Mouse (Mus musculus): ENCODE measurements around the gene Ly6c1. TPM values are rescaled to one million over a fixed set of nuclear protein-coding genes. Genes with fewer than 3 reads are reported as not detected.
A peak's percentile ranks its signal among the peaks of the same experiment; 100 is the strongest.
"Not testable (repeated sequence)": the region's sequence is repeated elsewhere in the genome, so short reads cannot be mapped to it uniquely, and the experiment has no call there.

Ly6c1 gene
- polyA plus RNA-seq, 1 experiment from 2014 or later, result 10.5 TPM

GRCm38 (mm10) chr15:75050593-75050992 lies 2.0 kb upstream of the Ly6c1 start:
- H3K9me3 ChIP-seq (ENCODE audit: control insufficient read depth, low read depth, low read length); H3K4me3 ChIP-seq (ENCODE audit: low read depth, low read length); H3K4me2 ChIP-seq (replicated peaks; ENCODE audit: low read depth, low read length); H3K4me1 ChIP-seq (ENCODE audit: control insufficient read depth, insufficient read depth, low read length); H3K27me3 ChIP-seq (ENCODE audit: control insufficient read depth, insufficient read depth, low read length); ATAC-seq (ENCODE audit: insufficient number of reproducible peaks, insufficient read depth, low FRiP score, low read depth); H3K27ac ChIP-seq (ENCODE audit: low read length); H3K36me3 ChIP-seq (ENCODE audit: control insufficient read depth, insufficient read depth, low read length); H3K9ac ChIP-seq (replicated peaks; ENCODE audit: low read depth, low read length): not testable (repeated sequence)
- whole genome bisulfite sequencing, result 75% methylated on average over 1 of the region's 1 CpGs

- not testable (repeated sequence) for H3K4me2 ChIP-seq (replicated peaks; ENCODE audit: low read depth, low read length); H3K9me3 ChIP-seq (ENCODE audit: control insufficient read depth, low read depth, low read length); ATAC-seq (ENCODE audit: insufficient number of reproducible peaks, insufficient read depth, low FRiP score, low read depth); H3K4me1 ChIP-seq (ENCODE audit: control insufficient read depth, insufficient read depth, low read length); H3K27ac ChIP-seq (ENCODE audit: low read length); H3K9ac ChIP-seq (replicated peaks; ENCODE audit: low read depth, low read length); H3K36me3 ChIP-seq (ENCODE audit: control insufficient read depth, insufficient read depth, low read length); H3K4me3 ChIP-seq (ENCODE audit: low read depth, low read length); H3K27me3 ChIP-seq (ENCODE audit: control insufficient read depth, insufficient read depth, low read length)
- 79% methylated on average over 2 of the region's 2 CpGs for WGBS
Observed at GRCm38 (mm10) chr15:75049811-75050210, 1.2 kb upstream of the Ly6c1 start.

- not testable (repeated sequence) for H3K9me3 ChIP-seq (ENCODE audit: control insufficient read depth, low read depth, low read length); H3K9ac ChIP-seq (replicated peaks; ENCODE audit: low read depth, low read length); H3K27ac ChIP-seq (ENCODE audit: low read length); H3K36me3 ChIP-seq (ENCODE audit: control insufficient read depth, insufficient read depth, low read length); H3K4me3 ChIP-seq (ENCODE audit: low read depth, low read length); ATAC-seq (ENCODE audit: insufficient number of reproducible peaks, insufficient read depth, low FRiP score, low read depth); H3K27me3 ChIP-seq (ENCODE audit: control insufficient read depth, insufficient read depth, low read length); H3K4me2 ChIP-seq (replicated peaks; ENCODE audit: low read depth, low read length); H3K4me1 ChIP-seq (ENCODE audit: control insufficient read depth, insufficient read depth, low read length)
- 100% methylated on average over 1 of the region's 1 CpGs for WGBS
Observed at GRCm38 (mm10) chr15:75047970-75048320, 685 bp downstream of the Ly6c1 start.

GRCm38 (mm10) chr15:75047313-75047969 lies 1.2 kb downstream of the Ly6c1 start:
- ATAC-seq (ENCODE audit: insufficient number of reproducible peaks, insufficient read depth, low FRiP score, low read depth); H3K4me1 ChIP-seq (ENCODE audit: control insufficient read depth, insufficient read depth, low read length); H3K36me3 ChIP-seq (ENCODE audit: control insufficient read depth, insufficient read depth, low read length); H3K27me3 ChIP-seq (ENCODE audit: control insufficient read depth, insufficient read depth, low read length); H3K4me3 ChIP-seq (ENCODE audit: low read depth, low read length); H3K9me3 ChIP-seq (ENCODE audit: control insufficient read depth, low read depth, low read length); H3K9ac ChIP-seq (replicated peaks; ENCODE audit: low read depth, low read length); H3K4me2 ChIP-seq (replicated peaks; ENCODE audit: low read depth, low read length); H3K27ac ChIP-seq (ENCODE audit: low read length): not testable (repeated sequence)
- 64% methylated on average over 5 of the region's 7 CpGs for WGBS

DNA sequence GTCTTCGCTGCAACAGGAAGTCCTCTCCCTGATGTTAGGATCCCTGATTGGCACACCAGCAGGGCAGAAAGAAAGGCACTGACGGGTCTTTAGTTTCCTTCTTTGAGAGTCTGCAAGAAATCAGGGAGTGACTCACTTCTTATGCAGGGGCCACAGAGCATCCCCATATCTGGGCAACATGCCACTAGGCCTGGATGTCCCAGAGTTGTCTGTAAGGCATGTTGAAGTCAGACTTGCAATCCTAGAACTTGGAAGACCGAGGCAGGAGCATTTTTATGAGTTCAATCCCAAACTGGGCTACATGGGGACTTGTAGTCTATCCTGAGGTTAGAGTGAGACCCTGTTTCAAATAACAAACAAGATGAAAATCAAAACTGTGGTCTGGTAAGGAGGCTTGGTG lies 3.1 kb downstream of the Ly6c1 start:
- not testable (repeated sequence) for ATAC-seq (ENCODE audit: insufficient number of reproducible peaks, insufficient read depth, low FRiP score, low read depth); H3K4me2 ChIP-seq (replicated peaks; ENCODE audit: low read depth, low read length); H3K9me3 ChIP-seq (ENCODE audit: control insufficient read depth, low read depth, low read length); H3K27me3 ChIP-seq (ENCODE audit: control insufficient read depth, insufficient read depth, low read length); H3K36me3 ChIP-seq (ENCODE audit: control insufficient read depth, insufficient read depth, low read length); H3K4me3 ChIP-seq (ENCODE audit: low read depth, low read length); H3K27ac ChIP-seq (ENCODE audit: low read length); H3K4me1 ChIP-seq (ENCODE audit: control insufficient read depth, insufficient read depth, low read length); H3K9ac ChIP-seq (replicated peaks; ENCODE audit: low read depth, low read length)
- 83% methylated on average over 3 of the region's 3 CpGs for WGBS

GRCm38 (mm10) chr15:75021020-75021759 lies 27.4 kb downstream of the Ly6c1 start:
- H3K4me3 ChIP-seq (ENCODE audit: low read depth, low read length); H3K27me3 ChIP-seq (ENCODE audit: control insufficient read depth, insufficient read depth, low read length); ATAC-seq (ENCODE audit: insufficient number of reproducible peaks, insufficient read depth, low FRiP score, low read depth); H3K4me1 ChIP-seq (ENCODE audit: control insufficient read depth, insufficient read depth, low read length); H3K36me3 ChIP-seq (ENCODE audit: control insufficient read depth, insufficient read depth, low read length); H3K27ac ChIP-seq (ENCODE audit: low read length); H3K9ac ChIP-seq (replicated peaks; ENCODE audit: low read depth, low read length); H3K4me2 ChIP-seq (replicated peaks; ENCODE audit: low read depth, low read length); H3K9me3 ChIP-seq (ENCODE audit: control insufficient read depth, low read depth, low read length): not testable (repeated sequence)
- 77% methylated on average over 6 of the region's 10 CpGs for WGBS

DNA sequence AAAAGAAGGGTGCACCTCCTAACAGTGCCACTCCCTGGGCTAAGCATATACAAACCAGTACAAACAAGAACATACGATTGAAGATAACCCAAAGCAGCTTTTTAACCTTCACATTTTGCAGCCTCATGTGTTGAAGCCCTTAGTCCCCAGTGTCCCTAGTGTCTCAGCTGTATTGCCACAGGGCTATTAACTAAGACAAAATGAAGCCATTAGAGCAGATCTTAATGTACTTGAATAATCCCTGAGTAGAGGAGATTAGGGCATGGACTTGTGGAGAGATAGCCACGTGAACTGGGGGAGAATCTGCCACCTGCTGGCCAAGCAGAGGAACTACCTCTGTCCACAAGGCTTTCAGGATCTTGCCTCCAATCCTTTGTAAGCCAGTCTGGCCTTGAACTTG lies 29.2 kb downstream of the Ly6c1 start:
- peak; percentile 37; the same call in 1 of the 2 replicates for ATAC-seq (ENCODE audit: insufficient number of reproducible peaks, insufficient read depth, low FRiP score, low read depth)
- H3K4me3 ChIP-seq (ENCODE audit: low read depth, low read length); H3K9me3 ChIP-seq (ENCODE audit: control insufficient read depth, low read depth, low read length); H3K27ac ChIP-seq (ENCODE audit: low read length); H3K36me3 ChIP-seq (ENCODE audit: control insufficient read depth, insufficient read depth, low read length); H3K27me3 ChIP-seq (ENCODE audit: control insufficient read depth, insufficient read depth, low read length); H3K9ac ChIP-seq (replicated peaks; ENCODE audit: low read depth, low read length); H3K4me2 ChIP-seq (replicated peaks; ENCODE audit: low read depth, low read length); H3K4me1 ChIP-seq (ENCODE audit: control insufficient read depth, insufficient read depth, low read length): not testable (repeated sequence)
- 26% methylated on average over 2 of the region's 2 CpGs for WGBS

Measured in stomach, embryonic 14.5 days (tissue).